Mouse (Mus musculus) CH12.LX (cell line): ENCODE results near the gene Tshz2.

ENCODE experiments used
- CTCF ChIP-seq, 2 experiments: IDR thresholded peaks in 1 of 2; conservative IDR thresholded peaks in 1 of 2; 2 replicates each; pipeline ENCODE4 v1.5.1; 2011 to 2012; ENCODE audit warnings: low read depth in 2 of 2, low read length in 2 of 2, improper control_type of control experiment in 1 of 2, inconsistent platforms in 1 of 2, mild to moderate bottlenecking in 1 of 2, moderate library complexity in 1 of 2
- E2F4 ChIP-seq: IDR thresholded peaks from 2 replicates; pipeline ENCODE4 v1.6.1; 2011; ENCODE audit warnings: low read depth, low read length, improper control_type of control experiment; ENCODE audit not compliant: insufficient replicate concordance
- ETS1 ChIP-seq: conservative IDR thresholded peaks from 2 replicates; pipeline ENCODE4 v1.6.1; 2012; ENCODE audit warnings: low read depth, mild to moderate bottlenecking, inconsistent platforms, low read length, improper control_type of control experiment, moderate library complexity
- MAFK ChIP-seq: IDR thresholded peaks from 2 replicates; pipeline ENCODE4 v1.6.1; 2011; ENCODE audit warnings: low read length, improper control_type of control experiment; ENCODE audit not compliant: insufficient replicate concordance
- NELFE ChIP-seq: IDR thresholded peaks from 2 replicates; pipeline ENCODE4 v1.6.1; 2011; ENCODE audit warnings: low read depth, low read length, improper control_type of control experiment
- POLR2A ChIP-seq: IDR thresholded peaks from 2 replicates; pipeline ENCODE4 v1.6.1; 2011; ENCODE audit warnings: low read depth, mild to moderate bottlenecking, improper control_type of control experiment, low read length
- POLR2AphosphoS2 ChIP-seq: IDR thresholded peaks from 2 replicates; pipeline ENCODE4 v1.6.1; 2011; ENCODE audit warnings: low read depth, low read length, improper control_type of control experiment
- RCOR1 ChIP-seq: conservative IDR thresholded peaks from 2 replicates; pipeline ENCODE4 v1.6.1; 2012; ENCODE audit warnings: low read depth, mild to moderate bottlenecking, inconsistent platforms, low read length, improper control_type of control experiment
- TBP ChIP-seq: conservative IDR thresholded peaks from 2 replicates; pipeline ENCODE4 v1.6.1; 2011; ENCODE audit warnings: low read depth, low read length, improper control_type of control experiment
- UBTF ChIP-seq: IDR thresholded peaks from 2 replicates; pipeline ENCODE4 v1.6.1; 2012; ENCODE audit warnings: low read depth, mild to moderate bottlenecking, inconsistent platforms, low read length, improper control_type of control experiment, moderate library complexity
- USF2 ChIP-seq: conservative IDR thresholded peaks from 2 replicates; pipeline ENCODE4 v1.6.1; 2011; ENCODE audit warnings: low read depth, low read length, improper control_type of control experiment
- ZKSCAN1 ChIP-seq: IDR thresholded peaks from 2 replicates; pipeline ENCODE4 v1.6.1; 2012; ENCODE audit warnings: low read depth, inconsistent platforms, low read length, improper control_type of control experiment, borderline replicate concordance

GRCm38 (mm10) chr2:170023741-170024140 is 390.9 kb downstream of the Tshz2 start:
- TF ChIP-seq USF2 (no peak), CTCF (conservative IDR thresholded peaks at IDR 0.05 in 1 of 2, IDR thresholded peaks at IDR 0.05 in 1 of 2; ENCODE audit: low read depth in 2 of 2, low read length in 2 of 2) (no peak), RCOR1 (no peak), UBTF (no peak), ETS1 (no peak), MAFK (no peak), POLR2A (no peak), E2F4 (no peak), NELFE (no peak), POLR2AphosphoS2 (no peak), ZKSCAN1 (no peak), TBP (no peak)
